Comparison of ENCODE assay signal across 22 mouse cellular contexts in the genomic region with DNA sequence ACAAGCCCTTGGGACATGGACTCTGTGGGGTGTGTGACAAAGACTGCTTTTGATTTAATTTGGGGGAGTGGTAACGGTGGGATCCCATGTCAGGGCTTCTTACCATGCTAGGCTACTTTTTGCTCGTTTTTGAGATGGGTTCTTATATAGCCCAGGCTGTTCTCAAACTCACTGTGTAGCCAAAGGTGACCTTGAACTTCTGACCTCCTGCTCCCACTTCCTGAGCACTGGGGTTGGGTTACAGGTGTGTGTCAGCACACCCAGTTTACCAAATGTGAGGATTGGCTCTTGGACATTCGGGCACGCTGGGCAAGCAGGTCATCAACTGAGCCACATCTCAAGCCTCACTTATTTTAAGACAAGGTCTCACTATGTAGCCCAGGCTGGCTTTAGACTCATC. TPM values are rescaled to one million over a fixed set of nuclear protein-coding genes. Genes with fewer than 3 reads are reported as not detected.
DNase-seq lines count a peak whose midpoint lies in the region; ATAC-seq and TF ChIP-seq lines count a peak whose summit lies in the region.
"Had no signal": no experiment of that assay in that cellular context is flagged by ENCODE, and none has a peak within 500 bp of the region (broad histone marks: within the 10 kb centered on the region; RNA-seq: fewer than 3 reads in every experiment).

No protein-coding gene starts in this region.

- TF ChIP-seq CTCF in forebrain, postnatal 0 days (IDR thresholded peaks at IDR 0.05; ENCODE audit: low read depth) = no peak
- TF ChIP-seq CTCF in testis, adult 2 months (IDR thresholded peaks at IDR 0.05; ENCODE audit: control insufficient read depth, insufficient read depth, insufficient replicate concordance, low read depth, low read length) = no peak

- no peaks in the 10 kb centered on the region for H3K27me3 ChIP-seq in forebrain, embryonic 13.5 days
- H3K27me3 ChIP-seq in forebrain, postnatal 0 days (ENCODE audit: insufficient read depth, low read length) = no peaks in the 10 kb centered on the region
- H3K27me3 ChIP-seq in testis, adult 2 months (ENCODE audit: control insufficient read depth, insufficient read depth, low read length) = no peaks in the 10 kb centered on the region
- H3K27me3 ChIP-seq: embryonic facial prominence, embryonic 13.5 days; embryonic facial prominence, embryonic 15.5 days; forebrain, embryonic 12.5 days; forebrain, embryonic 15.5 days had no signal

- no peak overlapping the region for H3K9ac ChIP-seq in forebrain, embryonic 13.5 days
- H3K9ac ChIP-seq in forebrain, postnatal 0 days = no peak overlapping the region
- H3K9ac ChIP-seq: embryonic facial prominence, embryonic 15.5 days; forebrain, embryonic 12.5 days; forebrain, embryonic 15.5 days had no signal

- no peak overlapping the region for H3K4me3 ChIP-seq in forebrain, embryonic 13.5 days
- H3K4me3 ChIP-seq in forebrain, postnatal 0 days (ENCODE audit: low read depth, low read length) = no peak overlapping the region
- H3K4me3 ChIP-seq in testis, adult 2 months (ENCODE audit: control insufficient read depth, low read depth, low read length) = no peak overlapping the region
- H3K4me3 ChIP-seq: embryonic facial prominence, embryonic 13.5 days; embryonic facial prominence, embryonic 15.5 days; erythroblast, embryonic 14.5 days; forebrain, embryonic 12.5 days; forebrain, embryonic 15.5 days had no signal

- H3K27ac ChIP-seq in forebrain, embryonic 13.5 days = peak overlapping the region; percentile 82
- no peak overlapping the region for H3K27ac ChIP-seq in forebrain, postnatal 0 days (ENCODE audit: low read depth, low read length)
- peak overlapping the region; percentile 22 for H3K27ac ChIP-seq in testis, adult 2 months (ENCODE audit: control insufficient read depth, insufficient read depth, low read depth, low read length)
- H3K27ac ChIP-seq: embryonic facial prominence, embryonic 13.5 days; embryonic facial prominence, embryonic 15.5 days had no signal

- H3K4me1 ChIP-seq in forebrain, embryonic 13.5 days = peaks cover 39% of the 10 kb centered on the region
- no peaks in the 10 kb centered on the region for H3K4me1 ChIP-seq in forebrain, postnatal 0 days (ENCODE audit: insufficient read depth)
- H3K4me1 ChIP-seq in testis, adult 2 months (ENCODE audit: control insufficient read depth, insufficient read depth, low read length) = peaks cover 4% of the 10 kb centered on the region; the same call in 1 of the 2 replicates

- DNase-seq in forebrain, postnatal 0 days = no peak
- DNase-seq in testis, postnatal 10 days (ENCODE audit: low spot score) = no peak
- peak; percentile 61 for DNase-seq in R1 (ENCODE audit: low read depth, low spot score)
- DNase-seq in kidney, postnatal 25 days = no peak
- DNase-seq: adrenal gland, postnatal 10 days; adrenal gland, postnatal 25 days; cerebellum, adult 11 months; cerebellum, adult 18-20 months; cerebellum, adult 8-10 months; cerebellum, adult 9-11 months; cerebellum, postnatal 14 days; cerebellum, postnatal 36 days; embryo, embryonic 11 days had no signal

- no peaks in the 10 kb centered on the region for H3K36me3 ChIP-seq in forebrain, embryonic 13.5 days (ENCODE audit: poor library complexity, severe bottlenecking)
- no peaks in the 10 kb centered on the region for H3K36me3 ChIP-seq in forebrain, postnatal 0 days (ENCODE audit: insufficient read depth)
- H3K36me3 ChIP-seq in testis, adult 2 months (ENCODE audit: control insufficient read depth, insufficient read depth, low read length) = no peaks in the 10 kb centered on the region
- H3K36me3 ChIP-seq: embryonic facial prominence, embryonic 13.5 days; embryonic facial prominence, embryonic 15.5 days; forebrain, embryonic 12.5 days; forebrain, embryonic 15.5 days; G1E had no signal

- no peaks in the 10 kb centered on the region for H3K9me3 ChIP-seq in forebrain, embryonic 13.5 days (replicated peaks)
- no peaks in the 10 kb centered on the region for H3K9me3 ChIP-seq in forebrain, postnatal 0 days (ENCODE audit: low read length)
- H3K9me3 ChIP-seq: embryonic facial prominence, embryonic 13.5 days; embryonic facial prominence, embryonic 15.5 days; forebrain, embryonic 12.5 days; forebrain, embryonic 15.5 days; G1E had no signal

- ATAC-seq in forebrain, embryonic 13.5 days = no peak
- ATAC-seq in forebrain, postnatal 0 days = no peak
- ATAC-seq: forebrain, embryonic 15.5 days; Patski had no signal

- H3K4me2 ChIP-seq in forebrain, embryonic 13.5 days = no peak overlapping the region
- H3K4me2 ChIP-seq in forebrain, postnatal 0 days (ENCODE audit: low read depth) = no peak overlapping the region
- H3K4me2 ChIP-seq: embryonic facial prominence, embryonic 13.5 days; embryonic facial prominence, embryonic 15.5 days; forebrain, embryonic 12.5 days; forebrain, embryonic 15.5 days had no signal

- WGBS in forebrain, embryonic 13.5 days = 86% methylated on average over 4 of the region's 4 CpGs
- WGBS in forebrain, postnatal 0 days = 87% methylated on average over 4 of the region's 4 CpGs

- no peak for TF ChIP-seq POLR2A in testis, adult 2 months (IDR thresholded peaks at IDR 0.05; ENCODE audit: control insufficient read depth, low read depth, low read length)

RNA-seq across cellular contexts. Expression of gene Fzd9, which starts 19.3 kb away (rescaled TPM):
- 18.2 and 25.7 TPM in 2 replicates for polyA plus RNA-seq in forebrain, embryonic 13.5 days (2015; fragmentation: Nextera tagmentation; extraction: Ambion mirVana)
- total RNA-seq in forebrain, postnatal 0 days (2014; rRNA removed) = 16.5 and 19.7 TPM in 2 replicates
- 14.2 and 16.6 TPM in 2 replicates for polyA plus RNA-seq in forebrain, postnatal 0 days (2015; fragmentation: Nextera tagmentation; extraction: Ambion mirVana)
- 3.1 and 3.2 TPM in 2 replicates for polyA plus RNA-seq in testis, adult 2 months (2012; rRNA removed)
- total RNA-seq: G1E had no signal
